Mouse (Mus musculus): ENCODE results near the gene Anapc1.

Anapc1 gene

DNA sequence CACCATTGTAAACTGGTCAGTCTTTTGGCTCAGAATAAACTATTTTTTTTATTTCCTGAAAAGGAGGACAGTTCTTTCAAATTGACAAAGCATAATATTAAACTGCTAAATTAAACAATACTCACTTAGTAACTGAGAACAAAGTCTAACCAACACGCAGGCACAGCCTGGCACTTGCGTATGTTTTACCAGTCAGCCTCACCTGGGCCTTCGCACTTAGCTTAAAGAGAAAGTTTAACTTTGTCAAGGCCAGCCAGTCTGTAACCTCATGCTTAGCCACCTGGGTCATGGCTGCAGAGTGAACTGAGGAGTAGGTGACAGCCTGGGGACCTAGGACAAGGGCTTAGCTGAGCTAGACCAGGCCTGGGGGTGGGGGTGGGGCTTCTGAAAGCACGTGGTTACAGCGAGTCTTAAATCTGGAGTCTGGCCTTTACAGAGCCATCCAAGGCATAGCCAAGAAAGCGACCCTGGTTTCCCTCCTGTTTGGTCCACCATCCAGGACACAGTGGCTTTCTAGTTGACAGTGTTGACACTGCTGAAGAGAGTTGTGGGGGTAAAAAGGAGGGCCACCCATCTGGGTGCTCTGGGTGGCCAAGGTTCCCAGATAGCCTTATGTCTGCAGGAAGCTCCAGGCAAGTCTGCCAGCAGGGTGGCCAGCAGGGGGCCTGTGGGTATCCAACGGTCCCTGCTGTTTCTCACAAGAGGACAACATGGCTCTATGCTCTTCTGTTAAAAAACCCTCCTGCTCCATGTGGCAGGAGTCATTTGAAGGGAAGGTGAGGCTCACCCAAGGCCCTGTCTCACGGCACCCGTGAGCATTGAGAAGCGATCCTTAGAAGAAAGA is 120.7 kb downstream of the Anapc1 start:
- DNase-seq (ENCODE audit: low spot score) = no peak

DNA sequence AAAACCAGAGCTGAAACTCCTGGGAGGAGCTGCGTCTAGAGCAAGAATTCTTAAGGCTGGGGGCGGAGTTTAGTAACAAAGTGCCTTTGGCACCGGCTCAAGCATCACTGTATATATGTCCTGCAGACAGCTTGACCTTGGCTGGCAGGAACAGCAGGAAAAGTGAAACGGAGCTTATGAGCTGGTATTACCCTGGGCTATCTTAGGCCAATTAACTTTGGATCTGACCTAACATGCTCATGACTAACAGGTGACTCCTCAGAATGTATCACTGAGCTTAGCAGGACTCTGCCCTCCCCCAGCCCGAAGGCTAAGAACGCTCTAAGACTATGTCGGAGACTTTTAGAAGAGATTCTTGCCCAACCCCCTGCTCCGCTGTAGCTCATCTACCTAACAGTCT is 121.3 kb downstream of the Anapc1 start:
- no peak for DNase-seq (ENCODE audit: low spot score)

DNA sequence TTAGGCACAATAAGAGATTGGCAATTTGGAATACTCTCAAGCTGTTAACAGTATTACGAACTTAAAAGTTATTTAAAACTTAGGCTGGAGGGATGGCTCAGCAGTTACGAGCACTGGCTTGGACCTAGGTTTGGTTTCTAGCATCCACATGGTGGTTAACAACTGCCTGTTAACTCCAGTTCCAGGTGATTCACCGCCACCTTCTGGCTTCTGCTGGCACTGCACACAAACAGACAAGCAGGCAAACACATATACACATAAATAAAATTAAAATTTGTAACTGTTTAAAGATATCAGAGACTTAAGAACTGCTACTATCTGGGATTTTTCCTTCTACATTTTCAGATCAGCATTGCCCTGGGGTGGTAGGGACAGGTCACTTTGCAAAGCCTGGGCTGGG is 123.0 kb downstream of the Anapc1 start:
- no peak for DNase-seq (ENCODE audit: low spot score)
